Mouse (Mus musculus) T-helper 1 cell (primary cell): ENCODE results near the gene Ino80e.

Experiments used
- in situ Hi-C: fragments of 300-600 bp; cut with MboI, MseI; formaldehyde crosslinking; loops from one replicate; pipeline ENCODE4 v1.15.1; 2025; ENCODE audit warnings: high pct_unique_total_duplicates

The Ino80e gene

DNA sequence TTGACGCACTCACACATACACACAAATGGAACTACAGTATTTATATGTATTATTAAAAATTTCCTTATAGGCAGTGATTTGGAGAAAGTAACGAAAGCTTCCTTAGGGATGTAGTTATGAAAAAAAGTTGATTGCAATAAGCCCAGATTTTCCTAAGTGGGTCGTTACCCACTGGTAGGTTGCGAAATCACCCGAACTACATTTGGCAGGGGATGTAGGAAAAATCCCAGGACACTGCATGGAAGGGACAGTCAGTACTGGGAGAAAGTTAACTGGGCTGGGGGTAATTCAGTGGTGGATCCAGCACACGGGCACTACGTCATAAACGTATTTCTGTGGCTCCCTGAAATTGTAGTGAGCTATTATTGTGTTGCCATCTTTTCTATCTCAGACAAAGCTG is 45.7 kb downstream of the Ino80e start:
- in situ Hi-C loops, result no loop called here

- in situ Hi-C loops, result no loop called here
Measured at GRCm38 (mm10) chr7:126815726-126816222, 46.4 kb downstream of the Ino80e start.

- in situ Hi-C loops, result no loop called here
Measured at GRCm38 (mm10) chr7:126809723-126810369, 52.3 kb downstream of the Ino80e start.

DNA sequence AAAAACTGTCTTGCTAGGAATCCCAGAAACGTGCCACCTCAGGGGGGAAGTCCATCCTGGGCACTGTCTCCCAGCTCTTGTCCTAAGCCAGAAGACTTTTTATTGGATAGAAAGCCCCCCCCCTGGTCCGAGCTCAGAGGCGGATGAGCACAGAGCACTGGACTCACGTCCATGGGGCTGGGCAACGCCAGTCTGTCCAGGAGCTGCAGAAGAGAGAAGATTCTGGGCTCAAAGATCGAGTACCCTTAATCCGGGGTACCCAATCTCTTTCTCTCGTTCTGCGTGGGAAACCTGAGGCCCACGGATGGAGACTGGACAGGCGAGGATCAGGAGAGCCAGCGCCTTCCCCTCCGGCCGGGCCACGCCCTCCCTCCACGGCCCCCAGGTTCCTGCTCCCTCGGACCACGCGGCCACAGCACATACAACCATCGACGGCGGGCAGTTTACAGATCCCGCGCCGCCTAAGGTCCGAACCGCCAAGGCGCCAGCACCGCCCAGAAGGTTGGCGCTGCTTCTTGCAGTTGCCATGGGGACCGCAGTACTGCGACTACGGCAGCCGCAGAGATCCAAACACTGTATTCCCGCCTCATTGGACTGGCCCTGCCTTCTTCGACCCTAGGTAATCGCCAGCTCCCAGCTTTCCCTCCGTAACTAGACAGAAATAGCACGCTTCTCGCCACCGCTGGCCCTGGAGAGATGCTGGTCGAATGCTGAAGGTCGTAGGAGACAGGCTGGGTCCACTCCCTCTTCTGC is 53.3 kb downstream of the Ino80e start:
- in situ Hi-C loops, result no loop called here

DNA sequence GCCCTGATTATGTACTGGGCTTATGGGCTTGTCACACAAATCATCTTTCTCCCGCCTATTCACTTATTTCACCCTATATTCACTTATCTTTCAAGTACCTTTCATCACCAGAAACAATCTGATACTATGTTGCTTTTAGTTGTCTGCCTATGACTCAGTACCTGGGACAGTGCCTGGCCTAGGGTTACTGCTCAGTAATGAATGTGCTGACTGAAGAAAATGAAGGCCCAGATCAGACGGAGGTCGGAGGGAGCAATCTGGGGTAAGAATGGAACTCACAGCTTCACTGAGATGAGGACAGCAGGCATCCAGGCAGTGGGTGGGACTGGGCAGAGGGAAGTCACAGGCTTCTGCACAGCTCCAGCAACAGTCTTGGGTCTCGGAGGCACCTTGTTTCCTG is 54.8 kb downstream of the Ino80e start:
- in situ Hi-C loops, result no loop called here

- in situ Hi-C loops, result no loop called here
Measured at GRCm38 (mm10) chr7:126806956-126807355, 55.2 kb downstream of the Ino80e start.

GRCm38 (mm10) chr7:126803751-126804150 is 58.4 kb downstream of the Ino80e start:
- in situ Hi-C loops, result no loop called here

DNA sequence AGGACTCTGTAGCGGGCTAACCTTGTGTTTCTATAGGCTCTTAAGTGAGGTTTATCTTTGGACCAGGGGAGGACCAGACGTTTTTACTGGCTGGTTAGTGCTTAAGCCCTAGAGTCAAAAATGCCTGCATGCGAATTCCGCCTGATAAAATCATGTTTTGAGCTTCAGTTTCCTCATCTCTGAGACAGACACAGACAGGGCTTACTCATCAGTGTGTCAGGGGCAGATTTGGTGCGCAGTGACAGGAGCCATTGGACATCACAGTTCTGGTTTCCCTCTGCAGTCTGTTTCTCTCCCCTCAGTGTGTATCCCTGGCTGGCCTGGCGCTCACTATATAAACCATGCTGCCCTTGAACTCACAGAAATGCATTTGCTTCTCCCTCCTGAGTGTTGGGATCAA is 59.0 kb downstream of the Ino80e start:
- in situ Hi-C loops, result no loop called here

GRCm38 (mm10) chr7:126802134-126802889 is 59.9 kb downstream of the Ino80e start:
- in situ Hi-C loops, result no loop called here

DNA sequence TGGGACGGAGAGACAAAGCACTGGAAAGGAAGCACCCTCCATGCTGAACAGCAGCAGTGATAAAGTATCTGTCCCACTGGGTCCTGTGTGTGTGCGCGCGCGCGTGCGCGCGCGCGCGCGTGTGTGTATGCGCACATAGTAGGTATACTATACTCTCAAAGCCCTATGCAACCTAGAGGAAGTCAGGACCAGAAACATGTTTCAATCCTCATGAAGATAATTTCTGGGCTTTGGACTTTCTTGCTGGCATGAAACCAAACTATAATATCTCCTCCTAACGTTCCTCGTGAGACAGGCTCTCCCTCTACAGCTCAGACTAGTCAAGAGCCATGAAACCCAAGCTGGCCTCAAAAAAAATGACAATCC is 61.1 kb downstream of the Ino80e start:
- in situ Hi-C loops, result no loop called here
